Mouse (Mus musculus): ENCODE data around the gene Prl7c1. TPM values are rescaled to one million over a fixed set of nuclear protein-coding genes. Genes with fewer than 3 reads are reported as not detected.
"Not testable (repeated sequence)": the region's sequence is repeated elsewhere in the genome, so short reads cannot be mapped to it uniquely, and the experiment has no call there.

The Prl7c1 gene
- not detected for total RNA-seq (2021)
- long read RNA-seq, experiment 1: 0 reads
- long read RNA-seq, experiment 2: 0 reads

GRCm38 (mm10) chr13:27780704-27781103, at the start of gene Prl7c1:
Gene Prl7c1, minus strand, starts transcription at chr13:27780804.
- intact Hi-C loops (cut with DNase I); H3K27ac ChIP-seq; DNase-seq (ENCODE audit: extremely low spot score in 1 of 2, low spot score in 2 of 2); H3K4me3 ChIP-seq: not testable (repeated sequence)

GRCm38 (mm10) chr13:27802765-27803164, 22.2 kb upstream of the Prl7c1 start:
- no peak for TF ChIP-seq CTCF (IDR thresholded peaks at IDR 0.05)
- DNase-seq (ENCODE audit: extremely low spot score in 1 of 2, low spot score in 2 of 2): no peak
- intact Hi-C loops (cut with DNase I): no loop called here
- no peak overlapping the region for H3K27ac ChIP-seq
- H3K4me3 ChIP-seq: no peak overlapping the region

GRCm38 (mm10) chr13:27801354-27801753, 20.8 kb upstream of the Prl7c1 start, which contains the start of gene Prl2a1:
Gene Prl2a1, plus strand, starts transcription at chr13:27801654.
- no peak for TF ChIP-seq CTCF (IDR thresholded peaks at IDR 0.05)
- no peak for DNase-seq (ENCODE audit: extremely low spot score in 1 of 2, low spot score in 2 of 2)
- intact Hi-C loops (cut with DNase I): no loop called here
- Histone ChIP-seq H3K4me3 (no peak within 1 kb of the TSS), H3K27ac (no peak within 1 kb of the TSS)

GRCm38 (mm10) chr13:27799303-27799702, 18.7 kb upstream of the Prl7c1 start:
- intact Hi-C loops (cut with DNase I): no loop called here
- no peak for DNase-seq (ENCODE audit: extremely low spot score in 1 of 2, low spot score in 2 of 2)
- Histone ChIP-seq H3K4me3 (no peak overlapping the region), H3K27ac (no peak overlapping the region)
- no peak for TF ChIP-seq CTCF (IDR thresholded peaks at IDR 0.05)

GRCm38 (mm10) chr13:27734512-27735186, 46.0 kb downstream of the Prl7c1 start:
- no peak for DNase-seq (ENCODE audit: extremely low spot score in 1 of 2, low spot score in 2 of 2)
- H3K4me3 ChIP-seq: no peak overlapping the region
- TF ChIP-seq CTCF (IDR thresholded peaks at IDR 0.05): no peak
- no peak overlapping the region for H3K27ac ChIP-seq
- intact Hi-C loops (cut with DNase I): no loop called here

- intact Hi-C loops (cut with DNase I); H3K27ac ChIP-seq; H3K4me3 ChIP-seq; DNase-seq (ENCODE audit: extremely low spot score in 1 of 2, low spot score in 2 of 2): not testable (repeated sequence)
Measured at GRCm38 (mm10) chr13:27730286-27730959, 50.2 kb downstream of the Prl7c1 start.

- H3K27ac ChIP-seq; intact Hi-C loops (cut with DNase I); DNase-seq (ENCODE audit: extremely low spot score in 1 of 2, low spot score in 2 of 2); H3K4me3 ChIP-seq: not testable (repeated sequence)
Measured at GRCm38 (mm10) chr13:27725057-27725456, 55.5 kb downstream of the Prl7c1 start.

Other genes with a start within 250 kb of the Prl7c1 start
- gene Prl8a9, start 216.2 kb downstream of the Prl7c1 start, total RNA-seq (2021): not detected
- not detected for gene Prl8a1, start 198.6 kb downstream of the Prl7c1 start, total RNA-seq (2021)
- gene Prl7b1, start 170.2 kb downstream of the Prl7c1 start, total RNA-seq (2021): not detected
- gene Prl7a1, start 138.3 kb downstream of the Prl7c1 start, total RNA-seq (2021): not detected
- gene Prl7a2, start 112.8 kb downstream of the Prl7c1 start, total RNA-seq (2021): not detected
- gene Prl7d1, start 64.1 kb downstream of the Prl7c1 start, total RNA-seq (2021): not detected
- gene Prl2a1, start 20.9 kb upstream of the Prl7c1 start, total RNA-seq (2021): not detected
- gene Prl2c1, start 68.5 kb upstream of the Prl7c1 start, total RNA-seq (2021): not detected
- not detected for gene Prl4a1, start 235.4 kb upstream of the Prl7c1 start, total RNA-seq (2021)

Data from left cerebral cortex, adult 2 months (tissue).